Mouse (Mus musculus) G1E (cell line): Measurements from ENCODE around the gene Jarid2.

Experiments used
- CTCF ChIP-seq: IDR thresholded peaks from 2 replicates; pipeline ENCODE4 v1.5.1; 2012; ENCODE audit warnings: low read depth, low read length, inconsistent platforms, mixed read lengths
- GATA2 ChIP-seq: IDR thresholded peaks from 2 replicates; pipeline ENCODE4 v1.6.1; 2012; ENCODE audit warnings: low read depth, low read length, inconsistent platforms, borderline replicate concordance
- TAL1 ChIP-seq: conservative IDR thresholded peaks from 2 replicates; pipeline ENCODE4 v1.6.1; 2012; ENCODE audit warnings: low read depth, low read length, inconsistent platforms, mixed read lengths

DNA sequence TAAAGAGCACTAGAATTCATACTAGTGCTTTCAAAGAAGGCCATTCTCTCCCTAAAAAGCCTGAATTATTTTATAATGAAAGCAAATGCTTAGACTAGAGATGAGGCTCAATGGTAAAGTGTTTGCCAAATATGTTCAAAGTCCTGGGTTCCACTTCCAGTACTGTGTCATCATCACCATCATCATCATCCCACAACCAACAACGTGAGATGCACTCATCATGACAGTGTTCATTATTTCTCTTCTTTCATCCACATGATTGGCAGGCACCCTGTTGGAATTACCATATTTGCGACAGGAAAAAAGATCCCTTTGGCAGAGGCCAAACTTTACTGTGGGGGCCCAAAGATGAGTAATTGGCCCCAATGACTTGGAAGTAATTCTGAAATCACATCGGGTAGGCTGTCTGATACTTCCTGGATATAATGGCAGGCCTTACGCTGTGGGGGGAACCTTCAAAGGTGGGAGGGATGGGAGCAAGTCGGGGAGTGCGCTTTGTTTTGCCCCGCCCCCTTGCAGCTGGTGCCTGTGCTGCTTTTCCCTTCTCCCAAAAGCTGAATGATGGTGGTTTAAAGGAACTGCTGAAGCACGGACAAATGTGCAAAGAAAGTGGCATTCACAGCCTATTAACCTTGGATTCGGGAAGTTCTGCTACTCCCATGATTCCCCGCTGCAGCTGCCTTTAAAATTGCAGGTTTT is 13.9 kb upstream of the Jarid2 start:
- TF ChIP-seq CTCF = no peak
- no peak for TF ChIP-seq TAL1
- no peak for TF ChIP-seq GATA2
